Mouse (Mus musculus): Measurements from ENCODE around the gene Plb1.

GRCm38 (mm10) chr5:32371239-32371638 lies 138.7 kb downstream of the Plb1 start:
- TF ChIP-seq CTCF (IDR thresholded peaks at IDR 0.05; ENCODE audit: borderline replicate concordance, extremely low read depth, insufficient read depth, insufficient read length), result no peak
- TF ChIP-seq POLR2A (IDR thresholded peaks at IDR 0.05; ENCODE audit: borderline replicate concordance, extremely low read depth, insufficient read depth, insufficient read length, poor library complexity, severe bottlenecking), result no peak

Data from brain, embryonic 14.5 days (tissue).